In genomic region chr4:129222019-129222925, GRCm38 (mm10) we compare ENCODE assay signal across 14 mouse cellular contexts. TPM values are rescaled to one million over a fixed set of nuclear protein-coding genes. Genes with fewer than 3 reads are reported as not detected.
DNase-seq lines count a peak whose midpoint lies in the region; TF ChIP-seq lines count a peak whose summit lies in the region.
"Had no signal": no experiment of that assay in that cellular context is flagged by ENCODE, and none has a peak within 500 bp of the region (broad histone marks: within the 10 kb centered on the region; RNA-seq: fewer than 3 reads in every experiment).

No protein-coding gene starts in this region.

- H3K36me3 ChIP-seq in heart, embryonic 10.5 days = peaks cover 48% of the 10 kb centered on the region
- H3K36me3 ChIP-seq in E14TG2a.4 (ENCODE audit: insufficient read depth, low read length) = peaks cover 88% of the 10 kb centered on the region

- no peak overlapping the region for H3K4me3 ChIP-seq in heart, embryonic 10.5 days
- H3K4me3 ChIP-seq in E14TG2a.4 (replicated peaks; ENCODE audit: low read length) = peak overlapping the region; percentile 79

- H3K9me3 ChIP-seq in heart, embryonic 10.5 days = no peaks in the 10 kb centered on the region
- H3K9me3 ChIP-seq in E14TG2a.4 (ENCODE audit: low read length) = no peaks in the 10 kb centered on the region
- H3K9me3 ChIP-seq: neural tube, embryonic 12.5 days had no signal

- no peak overlapping the region for H3K27ac ChIP-seq in heart, embryonic 10.5 days

- 39% methylated on average over 31 of the region's 31 CpGs for WGBS in heart, embryonic 10.5 days

- H3K27me3 ChIP-seq in heart, embryonic 10.5 days (ENCODE audit: insufficient read depth, poor library complexity, severe bottlenecking) = peaks cover 98% of the 10 kb centered on the region
- H3K27me3 ChIP-seq in E14TG2a.4 (ENCODE audit: insufficient read depth, low read length) = no peaks in the 10 kb centered on the region

- H3K4me1 ChIP-seq in heart, embryonic 10.5 days = peaks cover 53% of the 10 kb centered on the region
- H3K4me1 ChIP-seq in E14TG2a.4 (replicated peaks; ENCODE audit: low read depth, low read length) = peaks cover 100% of the 10 kb centered on the region

- DNase-seq in adrenal gland, postnatal 14 days = peak; percentile 36
- DNase-seq in adrenal gland, adult 18-20 months (ENCODE audit: low spot score in 2 of 2) = no peak
- peak; percentile 35 for DNase-seq in heart, adult 8-10 months (ENCODE audit: low spot score)
- DNase-seq in heart, embryonic 10.5 days (ENCODE audit: low spot score) = no peak
- peak; percentile 30 for DNase-seq in gastrocnemius, postnatal 10 days
- DNase-seq in layer of hippocampus, adult 11-12 months (ENCODE audit: low spot score) = no peak
- DNase-seq in yolk sac, embryonic 10.5 days (ENCODE audit: low spot score) = no peak
- DNase-seq: adrenal gland, postnatal 10 days; kidney, adult 11 months; lung, adult 18-20 months; right cerebral cortex, postnatal 25 days; thymus, postnatal 14 days had no signal

- no peak for TF ChIP-seq CTCF in E14TG2a.4 (conservative IDR thresholded peaks at IDR 0.05; ENCODE audit: low read length)

RNA-seq across cellular contexts. Expression of gene Yars, which starts 32.7 kb away (rescaled TPM):
- 72.1 and 85.5 TPM in 2 replicates for total RNA-seq in adrenal gland, postnatal 14 days (2021)
- total RNA-seq in adrenal gland, adult 18-20 months (2021) = 10 to 100 TPM; 77.3 to 77.4 TPM
- 10 to 100 TPM; 24.9 to 35.0 (median 29.2) TPM for total RNA-seq in heart, adult 8-10 months (2022)
- polyA plus RNA-seq in heart, embryonic 10.5 days (2016; fragmentation: Nextera tagmentation; extraction: Ambion mirVana) = 75.8 and 84.8 TPM in 2 replicates
- total RNA-seq in gastrocnemius, postnatal 10 days (2021) = 10 to 100 TPM; 35.5 to 48.5 TPM

RNA-seq across cellular contexts. Expression of gene S100pbp, which starts 32.7 kb away (rescaled TPM):
- total RNA-seq in adrenal gland, postnatal 14 days (2021) = 24.5 and 30.0 TPM in 2 replicates
- total RNA-seq in adrenal gland, adult 18-20 months (2021) = 10 to 100 TPM; 17.6 to 19.9 TPM
- total RNA-seq in heart, adult 8-10 months (2022) = 10 to 100 TPM in 3 of 4 experiments, 1 to 10 TPM in 1; 8.2 to 15.2 (median 12.1) TPM
- 19.9 and 20.1 TPM in 2 replicates for polyA plus RNA-seq in heart, embryonic 10.5 days (2016; fragmentation: Nextera tagmentation; extraction: Ambion mirVana)
- 10 to 100 TPM in 1 of 2 experiments, 1 to 10 TPM in 1; 8.3 to 13.3 TPM for total RNA-seq in gastrocnemius, postnatal 10 days (2021)

RNA-seq across cellular contexts. Expression of gene C77080, which starts 38.9 kb away (rescaled TPM):
- 14.5 and 16.5 TPM in 2 replicates for total RNA-seq in adrenal gland, postnatal 14 days (2021)
- total RNA-seq in adrenal gland, adult 18-20 months (2021) = 10 to 100 TPM; 18.1 to 22.1 TPM
- total RNA-seq in heart, adult 8-10 months (2022) = 1 to 10 TPM; 2.8 to 4.0 (median 3.2) TPM
- 1.1 and 2.7 TPM in 2 replicates for polyA plus RNA-seq in heart, embryonic 10.5 days (2016; fragmentation: Nextera tagmentation; extraction: Ambion mirVana)
- total RNA-seq in gastrocnemius, postnatal 10 days (2021) = 1 to 10 TPM; 2.6 to 4.9 TPM

Comparison
In these comparisons a context has a peak if more than half of its experiments do, and no peak if none do; other contexts are left out.
1. DNase-seq: peak in adrenal gland, postnatal 14 days (single experiment), heart, adult 8-10 months (single experiment) and gastrocnemius, postnatal 10 days (single experiment); none in adrenal gland, adult 18-20 months (0 of 2), heart, embryonic 10.5 days (single experiment), layer of hippocampus, adult 11-12 months (single experiment) and yolk sac, embryonic 10.5 days (single experiment).